Mouse (Mus musculus) retina, postnatal 1 day (tissue): ENCODE measurements around the gene Six5.

Experiments
- DNase-seq: peaks from one replicate; pipeline ENCODE4 v3.0.0-alpha.2; 2012

Six5 gene

GRCm38 (mm10) chr7:19075723-19076585 is 18.4 kb upstream of the Six5 start, which contains the start of gene Dmwd:
Gene Dmwd, plus strand, starts transcription at chr7:19076227.
- DNase-seq: peak; percentile 100

GRCm38 (mm10) chr7:19076586-19076991 is 17.8 kb upstream of the Six5 start:
- DNase-seq: peak; percentile 36

- DNase-seq: no peak
Observed at GRCm38 (mm10) chr7:19077761-19078160, 16.6 kb upstream of the Six5 start.

GRCm38 (mm10) chr7:19078732-19079131 is 15.7 kb upstream of the Six5 start:
- DNase-seq: no peak

GRCm38 (mm10) chr7:19080451-19080950 is 13.9 kb upstream of the Six5 start:
- no peak for DNase-seq

GRCm38 (mm10) chr7:19082171-19082570 is 12.2 kb upstream of the Six5 start:
- no peak for DNase-seq

GRCm38 (mm10) chr7:19083096-19083495 is 11.3 kb upstream of the Six5 start:
- no peak for DNase-seq

GRCm38 (mm10) chr7:19083701-19084100 is 10.7 kb upstream of the Six5 start, which contains the start of gene Dmpk:
Gene Dmpk, plus strand, starts transcription at chr7:19083849.
- no peak for DNase-seq

GRCm38 (mm10) chr7:19084277-19084771 is 10.1 kb upstream of the Six5 start:
- DNase-seq: no peak

GRCm38 (mm10) chr7:19084921-19085473 is 9.4 kb upstream of the Six5 start:
- no peak for DNase-seq

- no peak for DNase-seq
Observed at GRCm38 (mm10) chr7:19085495-19085894, 8.9 kb upstream of the Six5 start.

- DNase-seq: peak; percentile 43
Observed at GRCm38 (mm10) chr7:19086042-19086441, 8.4 kb upstream of the Six5 start.

GRCm38 (mm10) chr7:19086760-19087159 is 7.6 kb upstream of the Six5 start:
- no peak for DNase-seq

GRCm38 (mm10) chr7:19088813-19089212 is 5.6 kb upstream of the Six5 start:
- peak; percentile 73 for DNase-seq

- no peak for DNase-seq
Observed at GRCm38 (mm10) chr7:19091913-19092312, 2.5 kb upstream of the Six5 start.

- DNase-seq: peak; percentile 91
Observed at GRCm38 (mm10) chr7:19092381-19093173, 1.8 kb upstream of the Six5 start.

- peak; percentile 89 for DNase-seq
Observed at GRCm38 (mm10) chr7:19093174-19093521, 1.2 kb upstream of the Six5 start.

- DNase-seq: peak; percentile 98
Observed at GRCm38 (mm10) chr7:19093537-19094385, 633 bp upstream of the Six5 start.

- peak; percentile 66 for DNase-seq
Observed at GRCm38 (mm10) chr7:19094826-19095750, 694 bp downstream of the Six5 start.

GRCm38 (mm10) chr7:19095751-19096110 is 1.3 kb downstream of the Six5 start:
- peak; percentile 75 for DNase-seq

GRCm38 (mm10) chr7:19096421-19096976 is 2.1 kb downstream of the Six5 start:
- no peak for DNase-seq
